Mouse (Mus musculus) ES-E14 (cell line): ENCODE results near the gene Ecsit. TPM values are rescaled to one million over a fixed set of nuclear protein-coding genes. Genes with fewer than 3 reads are reported as not detected.
A peak's percentile ranks its signal among the peaks of the same experiment; 100 is the strongest.

Experiments used
- DNase-seq: peaks from one replicate; pipeline ENCODE4 v3.0.0-alpha.2; 2013; ENCODE audit warnings: low read depth, low spot score
- H3K27ac ChIP-seq: 2 replicates; pipeline ENCODE4 v1.5.1; 2012; ENCODE audit warnings: low read depth, mild to moderate bottlenecking, low read length, moderate library complexity, mixed read lengths; ENCODE audit not compliant: poor library complexity, insufficient read depth, severe bottlenecking
- H3K36me3 ChIP-seq: 2 replicates; pipeline ENCODE4 v1.6.1; 2012; ENCODE audit warnings: mild to moderate bottlenecking, low read length, moderate library complexity, mixed read lengths; ENCODE audit not compliant: control insufficient read depth, poor library complexity, insufficient read depth, severe bottlenecking
- H3K4me1 ChIP-seq, 2 experiments: fragments of 150-350 bp in 1 of 2; sonication (generic) in 1 of 2; 2 replicates each; pipeline ENCODE4 v1.6.1; 2012; ENCODE audit warnings: low read length in 2 of 2, mild to moderate bottlenecking in 1 of 2, mixed read lengths in 1 of 2; ENCODE audit not compliant: control insufficient read depth in 2 of 2, insufficient read depth in 2 of 2, poor library complexity in 1 of 2
- H3K4me3 ChIP-seq, 2 experiments: fragments of 150-350 bp in 1 of 2; sonication (generic) in 1 of 2; 2 replicates each; pipeline ENCODE4 v1.5.1; 2012; ENCODE audit warnings: low read length in 2 of 2, low read depth in 1 of 2, mild to moderate bottlenecking in 1 of 2, mixed read lengths in 1 of 2; ENCODE audit not compliant: insufficient read depth in 1 of 2, poor library complexity in 1 of 2, severe bottlenecking in 1 of 2
- H3K9ac ChIP-seq: 2 replicates; pipeline ENCODE4 v1.6.1; 2012; ENCODE audit warnings: low read depth, mild to moderate bottlenecking, low read length, mixed read lengths; ENCODE audit not compliant: poor library complexity, insufficient read depth, severe bottlenecking
- H3K9me3 ChIP-seq: fragments of 150-350 bp; sonication (generic); 2 replicates; pipeline ENCODE4 v1.6.1; 2012; ENCODE audit warnings: low read depth, mild to moderate bottlenecking, low read length; ENCODE audit not compliant: control insufficient read depth, insufficient read depth
- CHD2 ChIP-seq: IDR thresholded peaks from 2 replicates; pipeline ENCODE4 v1.6.1; 2014; ENCODE audit warnings: mild to moderate bottlenecking, low read depth, low read length, inconsistent platforms
- HCFC1 ChIP-seq: IDR thresholded peaks from 2 replicates; pipeline ENCODE4 v1.6.1; 2012; ENCODE audit warnings: low read length, inconsistent platforms, borderline replicate concordance; ENCODE audit not compliant: insufficient read depth
- MAFK ChIP-seq: IDR thresholded peaks from 2 replicates; pipeline ENCODE4 v1.6.1; 2014; ENCODE audit warnings: mild to moderate bottlenecking, low read depth, low read length, inconsistent platforms; ENCODE audit not compliant: insufficient read depth
- ZC3H11A ChIP-seq: IDR thresholded peaks from 2 replicates; pipeline ENCODE4 v1.6.1; 2012; ENCODE audit warnings: low read depth, mild to moderate bottlenecking, inconsistent platforms, low read length, borderline replicate concordance
- ZNF384 ChIP-seq: IDR thresholded peaks from 2 replicates; pipeline ENCODE4 v1.6.1; 2012; ENCODE audit warnings: low read depth, low read length, inconsistent platforms
- in situ Hi-C, 2 experiments: fragments of 600-800 bp; cut with MboI; formaldehyde crosslinking; loops; one replicate each; pipeline ENCODE4 v1.15.1; 2025; ENCODE audit warnings: low sequenced_read_pairs in 2 of 2, inconsistent platforms in 1 of 2; ENCODE audit not compliant: unreplicated experiment in 2 of 2
- total RNA-seq: library from RNA; depleted of rRNA; stranded (reverse); fragments of 300-350 nt; gene quantifications from 2 replicates; pipeline ENCODE4 v1.2.3, GENCODE M21; 2012

The Ecsit gene
- total RNA-seq, 1 experiment, result 37.5 TPM

GRCm38 (mm10) chr9:22069881-22070553, 15.2 kb downstream of the Ecsit start:
- H3K36me3 ChIP-seq, result peaks cover 34% of the 10 kb centered on the region
- no peak overlapping the region for H3K27ac ChIP-seq

DNA sequence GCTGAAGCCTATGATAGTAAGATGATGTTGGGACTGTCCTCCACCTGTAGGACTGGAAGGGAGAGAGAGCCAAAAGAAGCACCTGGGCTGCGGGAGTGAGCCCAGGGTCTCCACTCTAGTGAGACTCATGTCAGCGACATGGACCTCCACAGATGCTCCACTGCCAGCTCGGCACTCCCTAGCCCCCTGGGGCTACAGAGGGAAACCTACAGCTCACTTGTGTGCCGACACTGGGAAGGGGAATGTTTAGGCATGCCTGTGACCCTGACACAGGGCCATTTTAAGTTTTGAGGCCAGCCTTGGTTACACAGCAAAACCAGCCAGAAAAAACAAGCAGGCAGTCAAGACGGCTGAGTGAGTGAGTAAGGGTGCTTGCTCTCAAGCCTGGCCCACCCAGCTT, 18.0 kb downstream of the Ecsit start:
- TF ChIP-seq ZNF384 (no peak), CHD2 (no peak), MAFK (no peak), ZC3H11A (no peak), HCFC1 (no peak)
- no peak overlapping the region for H3K27ac ChIP-seq
- no peak overlapping the region for H3K9ac ChIP-seq
- no peak for DNase-seq
- peaks cover 0 to 4% of the 10 kb centered on the region in 2 experiments; a peak in 1 of 4 replicates for H3K4me1 ChIP-seq
- in situ Hi-C loops, result no loop called here
- no peak overlapping the region for H3K4me3 ChIP-seq
- H3K36me3 ChIP-seq, result peaks cover 25% of the 10 kb centered on the region
- no peaks in the 10 kb centered on the region for H3K9me3 ChIP-seq

More at GRCm38 (mm10) chr9:22069881-22070553, 15.2 kb downstream of the Ecsit start:
- Histone ChIP-seq H3K4me1 (peaks cover 0 to 4% of the 10 kb centered on the region in 2 experiments; a peak in 1 of 4 replicates), H3K9me3 (no peaks in the 10 kb centered on the region), H3K4me3 (peak overlapping the region; percentile 24 to 95), H3K9ac (peak overlapping the region; percentile 54)
- in situ Hi-C loops, result no loop called here
- no peak for TF ChIP-seq ZNF384
- TF ChIP-seq HCFC1, result no peak
- no peak for DNase-seq

GRCm38 (mm10) chr9:22066433-22066832, 18.8 kb downstream of the Ecsit start:
- no peaks in the 10 kb centered on the region for H3K9me3 ChIP-seq
- H3K9ac ChIP-seq, result no peak overlapping the region
- peaks cover 0 to 4% of the 10 kb centered on the region in 2 experiments; a peak in 1 of 4 replicates for H3K4me1 ChIP-seq
- H3K36me3 ChIP-seq, result peaks cover 25% of the 10 kb centered on the region
- no peak overlapping the region for H3K4me3 ChIP-seq
- H3K27ac ChIP-seq, result no peak overlapping the region
- in situ Hi-C loops, result no loop called here
- TF ChIP-seq ZNF384 (no peak), MAFK (no peak), ZC3H11A (no peak), CHD2 (no peak), HCFC1 (no peak)
- DNase-seq, result no peak

- Histone ChIP-seq H3K36me3 (peaks cover 28% of the 10 kb centered on the region), H3K4me1 (peaks cover 0 to 4% of the 10 kb centered on the region in 2 experiments; a peak in 1 of 4 replicates), H3K27ac (no peak overlapping the region), H3K4me3 (no peak overlapping the region), H3K9ac (0 out of 2 replicates have a peak overlapping the region, but pooled peaks have one; percentile 21), H3K9me3 (no peaks in the 10 kb centered on the region)
- TF ChIP-seq ZNF384 (no peak), CHD2 (no peak), HCFC1 (no peak), MAFK (no peak), ZC3H11A (no peak)
- DNase-seq, result no peak
- in situ Hi-C loops, result no loop called here
Observed at GRCm38 (mm10) chr9:22065642-22066041, 19.6 kb downstream of the Ecsit start.
